Mouse (Mus musculus): ENCODE results near the gene Ticam1. TPM values are rescaled to one million over a fixed set of nuclear protein-coding genes. Genes with fewer than 3 reads are reported as not detected.

Ticam1 gene
- polyA plus RNA-seq, 1 experiment from 2014 or later: 2.4 TPM

GRCm38 (mm10) chr17:56224916-56225315 lies 51.7 kb downstream of the Ticam1 start:
- no peaks in the 10 kb centered on the region for H3K36me3 ChIP-seq (ENCODE audit: control insufficient read depth, insufficient read depth, low read length)
- no peak overlapping the region for H3K4me3 ChIP-seq (ENCODE audit: low read depth, low read length)
- H3K9ac ChIP-seq (ENCODE audit: low read length): no peak overlapping the region
- DNase-seq (ENCODE audit: low spot score): no peak
- H3K4me2 ChIP-seq (ENCODE audit: low read depth): no peak overlapping the region
- no peak for ATAC-seq (ENCODE audit: insufficient read depth, low FRiP score, low TSS enrichment)
- no peaks in the 10 kb centered on the region for H3K9me3 ChIP-seq (ENCODE audit: control insufficient read depth, low read length)
- H3K27ac ChIP-seq (ENCODE audit: low read depth, low read length): no peak overlapping the region
- no peaks in the 10 kb centered on the region for H3K4me1 ChIP-seq (ENCODE audit: control insufficient read depth, insufficient read depth, low read length)
- H3K27me3 ChIP-seq (ENCODE audit: control insufficient read depth, insufficient read depth, low read length): no peaks in the 10 kb centered on the region
- 41% methylated on average over 1 of the region's 1 CpGs for WGBS

DNA sequence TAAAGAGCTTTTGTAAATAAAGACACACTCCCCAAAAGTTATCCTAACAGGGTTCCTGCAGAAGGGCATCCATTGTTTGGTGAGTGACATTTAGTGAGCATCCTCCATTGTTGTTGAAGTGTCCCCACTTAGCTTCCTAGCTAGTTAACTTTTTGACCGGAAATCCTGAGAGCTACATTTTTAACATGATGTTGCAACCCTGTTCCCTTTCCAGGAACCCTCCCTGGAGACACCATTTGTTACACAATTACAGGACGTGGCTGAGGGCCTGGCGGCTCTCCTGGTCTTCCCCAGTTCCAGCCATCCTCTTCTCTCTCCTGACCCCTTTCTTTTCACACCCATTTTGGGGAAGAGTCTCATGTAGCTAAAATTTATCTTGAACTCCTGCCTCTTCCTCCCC lies 56.8 kb downstream of the Ticam1 start:
- H3K4me3 ChIP-seq (ENCODE audit: low read depth, low read length): no peak overlapping the region
- H3K36me3 ChIP-seq (ENCODE audit: control insufficient read depth, insufficient read depth, low read length): no peaks in the 10 kb centered on the region
- H3K9ac ChIP-seq (ENCODE audit: low read length): no peak overlapping the region
- peaks cover 12% of the 10 kb centered on the region for H3K4me1 ChIP-seq (ENCODE audit: control insufficient read depth, insufficient read depth, low read length)
- no peak overlapping the region for H3K27ac ChIP-seq (ENCODE audit: low read depth, low read length)
- no peak for DNase-seq (ENCODE audit: low spot score)
- no peak for ATAC-seq (ENCODE audit: insufficient read depth, low FRiP score, low TSS enrichment)
- no peaks in the 10 kb centered on the region for H3K9me3 ChIP-seq (ENCODE audit: control insufficient read depth, low read length)
- no peak overlapping the region for H3K4me2 ChIP-seq (ENCODE audit: low read depth)
- no peaks in the 10 kb centered on the region for H3K27me3 ChIP-seq (ENCODE audit: control insufficient read depth, insufficient read depth, low read length)
- 63% methylated on average over 3 of the region's 3 CpGs for WGBS

MicroRNAs within 50 kb of the gene (microRNA counts, 519-probe panel; counts per million panel counts)
- 171 counts per million, percentile 57 among the panel's probes with 10 or more counts for microRNA mmu-miR-7b

Small RNAs within 50 kb of the gene (microRNA-seq; reads per million reads assigned to microRNA genes)
- gene Mir7b: 154 reads per million, percentile 57 among the genes with 10 or more reads in this experiment

Other genes starting within 250 kb of the Ticam1 start
- gene Sh3gl1, start 240.2 kb downstream of the Ticam1 start, polyA plus RNA-seq (2014; fragmentation: Nextera tagmentation; extraction: Ambion mirVana): 122 and 125 TPM in 2 replicates
- gene Chaf1a, start 236.3 kb downstream of the Ticam1 start, polyA plus RNA-seq (2014; fragmentation: Nextera tagmentation; extraction: Ambion mirVana): 23.5 and 25.0 TPM in 2 replicates
- gene Ubxn6, start 201.8 kb downstream of the Ticam1 start, polyA plus RNA-seq (2014; fragmentation: Nextera tagmentation; extraction: Ambion mirVana): 45.3 and 45.6 TPM in 2 replicates
- 124 and 136 TPM in 2 replicates for gene Hdgfl2, start 197.2 kb downstream of the Ticam1 start, polyA plus RNA-seq (2014; fragmentation: Nextera tagmentation; extraction: Ambion mirVana)
- gene Plin4, start 167.0 kb downstream of the Ticam1 start, polyA plus RNA-seq (2014; fragmentation: Nextera tagmentation; extraction: Ambion mirVana): 0.13 TPM in 1 of 2 replicates, not detected in the other
- 0.16 and 0.23 TPM in 2 replicates for gene Plin5, start 159.2 kb downstream of the Ticam1 start, polyA plus RNA-seq (2014; fragmentation: Nextera tagmentation; extraction: Ambion mirVana)
- gene Lrg1, start 154.8 kb downstream of the Ticam1 start, polyA plus RNA-seq (2014; fragmentation: Nextera tagmentation; extraction: Ambion mirVana): not detected in 2 replicates
- gene Sema6b, start 136.4 kb downstream of the Ticam1 start, polyA plus RNA-seq (2014; fragmentation: Nextera tagmentation; extraction: Ambion mirVana): 3.9 and 4.3 TPM in 2 replicates
- 10.2 and 11.0 TPM in 2 replicates for gene Tnfaip8l1, start 114.3 kb downstream of the Ticam1 start, polyA plus RNA-seq (2014; fragmentation: Nextera tagmentation; extraction: Ambion mirVana)
- gene Mydgf, start 92.9 kb downstream of the Ticam1 start, polyA plus RNA-seq (2014; fragmentation: Nextera tagmentation; extraction: Ambion mirVana): 67.7 and 71.2 TPM in 2 replicates
- gene Dpp9, start 57.9 kb downstream of the Ticam1 start, polyA plus RNA-seq (2014; fragmentation: Nextera tagmentation; extraction: Ambion mirVana): 39.1 and 42.5 TPM in 2 replicates
- gene Fem1a, start 20.0 kb downstream of the Ticam1 start, polyA plus RNA-seq (2014; fragmentation: Nextera tagmentation; extraction: Ambion mirVana): 16.8 and 18.3 TPM in 2 replicates
- gene Plin3, start 16.1 kb upstream of the Ticam1 start, polyA plus RNA-seq (2014; fragmentation: Nextera tagmentation; extraction: Ambion mirVana): 33.0 and 37.8 TPM in 2 replicates
- gene Arrdc5, start 23.5 kb upstream of the Ticam1 start, polyA plus RNA-seq (2014; fragmentation: Nextera tagmentation; extraction: Ambion mirVana): not detected in 2 replicates
- gene Uhrf1, start 26.5 kb upstream of the Ticam1 start, polyA plus RNA-seq (2014; fragmentation: Nextera tagmentation; extraction: Ambion mirVana): 116 and 128 TPM in 2 replicates
- gene Kdm4b, start 49.3 kb upstream of the Ticam1 start, polyA plus RNA-seq (2014; fragmentation: Nextera tagmentation; extraction: Ambion mirVana): 53.5 and 59.9 TPM in 2 replicates
- gene Ptprs, start 199.7 kb upstream of the Ticam1 start, polyA plus RNA-seq (2014; fragmentation: Nextera tagmentation; extraction: Ambion mirVana): 164 and 174 TPM in 2 replicates
- not detected in 2 replicates for gene Znrf4, start 235.6 kb upstream of the Ticam1 start, polyA plus RNA-seq (2014; fragmentation: Nextera tagmentation; extraction: Ambion mirVana)